In the genomic region with DNA sequence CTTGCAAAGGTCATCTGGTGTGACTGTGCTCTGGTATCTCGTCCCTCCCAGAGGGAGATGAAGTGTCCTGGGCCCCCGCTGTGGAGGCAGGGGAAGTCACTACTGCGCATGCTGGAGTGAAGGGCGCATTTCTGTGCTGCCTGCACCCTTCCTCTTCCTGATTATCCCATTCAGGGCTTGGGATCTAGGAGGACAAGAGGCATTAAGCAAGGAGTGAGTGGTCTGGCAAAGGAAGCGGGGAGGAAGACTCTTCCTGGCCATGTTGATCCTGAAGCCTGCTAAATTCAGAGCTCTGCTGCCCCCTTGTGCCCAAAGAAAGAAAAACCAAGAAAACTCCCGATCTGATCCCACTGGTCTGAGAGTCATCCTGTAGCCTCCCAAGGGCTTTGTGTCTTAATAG, we compare ENCODE assay signal across 9 mouse cellular contexts. TPM values are rescaled to one million over a fixed set of nuclear protein-coding genes. Genes with fewer than 3 reads are reported as not detected.
A peak's percentile ranks its signal among the peaks of the same experiment; 100 is the strongest.
DNase-seq lines count a peak whose midpoint lies in the region; ATAC-seq and TF ChIP-seq lines count a peak whose summit lies in the region.
"Had no signal": no experiment of that assay in that cellular context is flagged by ENCODE, and none has a peak within 500 bp of the region (broad histone marks: within the 10 kb centered on the region; RNA-seq: fewer than 3 reads in every experiment).

No protein-coding gene starts in this region.

- no peaks in the 10 kb centered on the region for H3K9me3 ChIP-seq in forebrain, embryonic 16.5 days (ENCODE audit: control insufficient read depth, low read length)
- H3K9me3 ChIP-seq in lung, embryonic 15.5 days, result no peaks in the 10 kb centered on the region

- no peaks in the 10 kb centered on the region for H3K36me3 ChIP-seq in forebrain, embryonic 16.5 days (ENCODE audit: control insufficient read depth, insufficient read depth)
- H3K36me3 ChIP-seq in lung, embryonic 15.5 days, result no peaks in the 10 kb centered on the region

- no peak for TF ChIP-seq POLR2A in cerebellum, adult 2 months (IDR thresholded peaks at IDR 0.05; ENCODE audit: borderline replicate concordance, insufficient read depth, low read length)

- TF ChIP-seq CTCF in cerebellum, adult 2 months (IDR thresholded peaks at IDR 0.05; ENCODE audit: borderline replicate concordance, insufficient read depth, low read depth, low read length), result peak; percentile 67
- peak; percentile 84 for TF ChIP-seq CTCF in layer of hippocampus, adult 2 months (conservative IDR thresholded peaks at IDR 0.05)

- peak overlapping the region; percentile 25; the same call in 1 of the 2 replicates for H3K9ac ChIP-seq in forebrain, embryonic 16.5 days (replicated peaks; ENCODE audit: low read depth, low read length)
- H3K9ac ChIP-seq in lung, embryonic 15.5 days, result no peak overlapping the region

- no peaks in the 10 kb centered on the region; the same call in 1 of the 2 replicates for H3K27me3 ChIP-seq in cerebellum, adult 2 months (ENCODE audit: control insufficient read depth, insufficient read depth, low read length)
- H3K27me3 ChIP-seq in forebrain, embryonic 16.5 days (replicated peaks; ENCODE audit: control insufficient read depth, insufficient read depth, low read length), result peaks cover 2% of the 10 kb centered on the region; the same call in 1 of the 2 replicates
- 0 out of 2 replicates have a peak, but pooled peaks cover 3% of the 10 kb centered on the region for H3K27me3 ChIP-seq in lung, embryonic 15.5 days

- H3K4me1 ChIP-seq in cerebellum, adult 2 months (ENCODE audit: control insufficient read depth, insufficient read depth, low read length), result peaks cover 4% of the 10 kb centered on the region; the same call in 1 of the 2 replicates
- H3K4me1 ChIP-seq in forebrain, embryonic 16.5 days (replicated peaks; ENCODE audit: control insufficient read depth, insufficient read depth, low read length), result peaks cover 3% of the 10 kb centered on the region; the same call in 1 of the 2 replicates
- peaks cover 5% of the 10 kb centered on the region for H3K4me1 ChIP-seq in lung, embryonic 15.5 days

- peak overlapping the region; percentile 26; the same call in 1 of the 2 replicates for H3K4me2 ChIP-seq in forebrain, embryonic 16.5 days (ENCODE audit: low read length)
- H3K4me2 ChIP-seq in lung, embryonic 15.5 days, result peak overlapping the region; percentile 25; the same call in 1 of the 2 replicates

- H3K27ac ChIP-seq in cerebellum, adult 2 months (ENCODE audit: insufficient read depth, low read length), result no peak overlapping the region
- H3K27ac ChIP-seq in forebrain, embryonic 16.5 days (ENCODE audit: low read length), result no peak overlapping the region
- H3K27ac ChIP-seq in layer of hippocampus, adult 2 months, result no peak overlapping the region
- H3K27ac ChIP-seq in lung, embryonic 15.5 days, result no peak overlapping the region

- ATAC-seq in forebrain, embryonic 16.5 days, result peak; percentile 62
- ATAC-seq in lung, embryonic 15.5 days (ENCODE audit: borderline replicate concordance, extremely low read depth, low FRiP score, low TSS enrichment), result 0 out of 2 replicates have a peak, but pooled peaks have one; percentile 39

- intact Hi-C loops in heart, postnatal 36 days (cut with DNase I), result loop anchor here (2.0 to 10.0 kb wide), 4 partner anchors 32 to 354 kb away; no protein-coding TSS in a partner anchor

- 26% methylated on average over 6 of the region's 6 CpGs for WGBS in cerebellum, adult 2 months
- 32% methylated on average over 6 of the region's 6 CpGs for WGBS in forebrain, embryonic 16.5 days
- 18% methylated on average over 6 of the region's 6 CpGs for WGBS in lung, embryonic 15.5 days

- peak; percentile 58 for DNase-seq in Muller cell, postnatal 12 days (ENCODE audit: inconsistent ontology term)
- DNase-seq in cerebellum, adult 2 months, result peak; percentile 42 to 50
- DNase-seq in heart, postnatal 36 days, result peak; percentile 76 to 78
- peak; percentile 46 to 84 for DNase-seq in layer of hippocampus, adult 2 months (ENCODE audit: low spot score in 2 of 2)
- DNase-seq in ovary, postnatal 14 days (ENCODE audit: low spot score), result peak; percentile 66
- peak; percentile 11 to 36 for DNase-seq in thymus, postnatal 36 days

- H3K4me3 ChIP-seq in cerebellum, adult 2 months (replicated peaks; ENCODE audit: insufficient read depth, low read depth, low read length), result peak overlapping the region; percentile 29
- no peak overlapping the region for H3K4me3 ChIP-seq in forebrain, embryonic 16.5 days (replicated peaks; ENCODE audit: low read length)
- H3K4me3 ChIP-seq in layer of hippocampus, adult 2 months, result no peak overlapping the region; the same call in 1 of the 2 replicates
- no peak overlapping the region for H3K4me3 ChIP-seq in lung, embryonic 15.5 days

RNA-seq across cellular contexts. Expression of a gene that starts 13.6 kb away (rescaled TPM):
- polyA plus RNA-seq in cerebellum, adult 2 months (2012; rRNA removed), result 0.10 and 0.14 TPM in 2 replicates
- polyA plus RNA-seq in forebrain, embryonic 16.5 days (2015; fragmentation: Nextera tagmentation; extraction: Ambion mirVana), result 1.2 and 1.4 TPM in 2 replicates
- 1 to 10 TPM; 4.2 to 4.6 TPM for total RNA-seq in heart, postnatal 36 days (2021)
- 1 to 10 TPM; 1.7 to 1.9 TPM for total RNA-seq in layer of hippocampus, adult 2 months (2021)
- 1.5 and 1.6 TPM in 2 replicates for polyA plus RNA-seq in lung, embryonic 15.5 days (2015; fragmentation: Nextera tagmentation; extraction: Ambion mirVana)
- total RNA-seq: neutrophil, adult 5-6 weeks had no signal

Comparison
In these comparisons a context has a peak if more than half of its experiments do, and no peak if none do; other contexts are left out.
1. DNase-seq: peak in every context shown above with its lines; median percentile 77 in heart, postnatal 36 days; 66 in ovary, postnatal 14 days; 65 in layer of hippocampus, adult 2 months; 58 in Muller cell, postnatal 12 days; 46 in cerebellum, adult 2 months; 24 in thymus, postnatal 36 days.